Mouse (Mus musculus) activated CD4-positive, CD25-positive, alpha-beta regulatory T cell, adult 9 weeks (primary cell): Measurements from ENCODE around the gene Als2cl. TPM values are rescaled to one million over a fixed set of nuclear protein-coding genes. Genes with fewer than 3 reads are reported as not detected.

Source experiments
- polyA plus RNA-seq: library from polyadenylated mRNA; unstranded; fragments of 100-300 nt; shearing (Covaris generic); gene quantifications from one replicate; pipeline ENCODE4 v1.2.1, GENCODE M21; 2017

The Als2cl gene
- polyA plus RNA-seq: 39.7 TPM

DNA sequence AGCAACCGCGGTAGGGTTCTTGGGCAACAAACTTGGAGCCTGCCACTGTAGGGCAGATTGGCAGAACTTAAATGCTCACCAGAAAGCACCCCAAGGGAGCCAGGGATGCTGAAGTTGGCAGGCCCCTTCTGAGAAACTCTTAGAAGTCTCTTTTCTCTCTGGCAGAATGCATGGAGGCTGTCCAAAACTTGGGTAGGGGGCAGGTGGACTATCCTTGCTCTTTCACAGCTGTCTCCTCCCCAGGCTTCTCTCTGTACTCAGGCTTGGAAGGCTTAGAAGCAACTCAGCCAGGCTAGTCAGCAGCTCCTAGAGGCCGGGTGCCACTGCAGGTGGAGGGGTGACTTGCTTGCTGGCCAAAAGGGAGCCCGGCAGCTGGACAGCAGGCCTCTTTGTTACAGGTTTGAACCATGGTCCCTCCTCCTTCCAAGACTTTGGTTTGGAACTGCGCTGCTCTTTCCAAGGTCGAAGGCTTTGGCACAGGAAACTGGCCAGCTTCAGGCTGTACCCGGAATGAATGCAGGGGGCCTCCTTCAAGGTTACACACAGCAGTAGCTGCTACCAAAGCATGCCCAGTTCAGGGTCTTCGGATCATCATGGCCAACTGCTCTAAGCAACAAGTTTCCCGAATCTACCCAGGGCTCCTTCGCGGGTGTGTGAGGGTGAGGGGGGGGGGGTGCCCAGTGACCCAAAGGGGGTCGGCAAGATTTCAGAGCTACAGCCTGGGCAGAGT, at the start of gene Als2cl:
Als2cl (plus strand) TSS at position 680 of the 730 bp plus-strand sequence.

DNA sequence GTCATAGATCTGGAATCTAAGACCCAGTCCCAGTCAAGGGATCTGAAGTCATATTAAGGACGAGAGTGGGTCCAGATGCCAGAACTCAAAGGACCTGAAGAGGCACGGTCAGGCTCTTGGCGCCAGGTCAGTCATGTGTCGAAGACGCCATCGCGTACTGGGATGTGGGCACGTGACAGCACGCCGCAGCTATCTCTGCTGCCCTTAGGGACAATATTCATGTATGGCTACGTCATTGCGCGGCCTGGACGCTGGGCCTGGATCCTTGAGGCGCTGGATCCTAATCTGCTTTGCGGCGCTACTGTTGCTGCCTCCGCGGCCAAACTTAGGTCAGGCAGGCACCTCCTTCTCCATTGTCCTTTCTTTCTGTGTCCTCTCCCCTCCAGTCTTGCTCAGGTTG, 45.3 kb upstream of the Als2cl start, which contains the start of gene Prss45:
Prss45 (plus strand) TSS at position 178 of the 400 bp plus-strand sequence.

DNA sequence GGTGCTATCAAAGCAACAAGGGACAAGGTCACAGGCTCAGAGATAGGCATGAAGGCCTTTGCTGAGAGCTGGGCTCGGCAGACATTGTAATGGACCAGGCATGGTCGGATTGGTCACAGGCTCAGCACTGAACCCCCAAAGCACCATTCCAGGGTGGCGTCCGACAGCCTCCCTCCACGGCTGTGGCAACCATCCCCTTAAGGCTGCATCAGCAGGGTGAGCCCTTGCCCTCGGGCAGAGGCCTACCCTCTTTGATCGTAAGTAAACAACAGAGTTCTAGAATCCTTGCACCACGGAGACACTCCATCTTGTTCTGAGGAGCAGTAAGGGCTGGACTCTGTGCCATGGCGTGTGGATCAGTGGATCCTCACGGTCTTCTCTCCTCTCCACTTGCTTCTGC, 35.5 kb upstream of the Als2cl start, which contains the start of gene Prss46:
Prss46 (plus strand) TSS at position 301 of the 400 bp plus-strand sequence.

DNA sequence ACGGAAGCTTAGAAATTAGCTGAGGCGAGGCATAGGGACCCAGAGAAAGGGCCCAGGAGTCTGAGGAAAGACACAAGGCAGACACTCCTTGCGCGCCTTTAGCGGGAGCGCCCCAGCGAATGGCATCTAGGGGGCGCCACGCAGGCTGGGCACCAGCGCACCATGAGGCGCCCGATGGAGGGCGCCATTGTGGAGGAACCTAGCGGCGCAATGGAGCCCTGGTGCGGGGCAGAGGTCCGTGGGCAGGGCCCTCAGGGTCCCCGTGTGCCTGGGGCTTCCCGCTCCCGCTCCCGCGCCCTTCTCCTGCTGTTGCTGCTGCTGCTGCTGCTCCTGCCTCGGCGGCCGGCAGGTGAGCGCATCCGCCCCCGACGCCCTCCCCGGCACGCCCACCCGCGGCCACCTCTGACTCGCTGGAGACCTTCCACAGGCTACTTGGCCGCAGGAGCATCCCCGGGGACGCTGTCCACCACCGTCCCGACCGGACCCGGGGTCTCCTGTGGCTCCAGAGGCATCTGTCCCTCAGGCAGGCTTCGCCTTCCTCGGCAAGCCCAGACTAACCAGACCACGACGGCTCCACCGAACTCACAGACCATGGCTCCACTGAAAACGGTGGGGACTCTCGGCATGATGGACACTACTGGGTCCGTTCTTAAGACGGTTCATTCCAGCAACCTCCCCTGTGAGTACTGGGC, 21.7 kb upstream of the Als2cl start, which contains the start of gene Prss50:
Prss50 (plus strand) TSS at position 187 of the 692 bp plus-strand sequence.

DNA sequence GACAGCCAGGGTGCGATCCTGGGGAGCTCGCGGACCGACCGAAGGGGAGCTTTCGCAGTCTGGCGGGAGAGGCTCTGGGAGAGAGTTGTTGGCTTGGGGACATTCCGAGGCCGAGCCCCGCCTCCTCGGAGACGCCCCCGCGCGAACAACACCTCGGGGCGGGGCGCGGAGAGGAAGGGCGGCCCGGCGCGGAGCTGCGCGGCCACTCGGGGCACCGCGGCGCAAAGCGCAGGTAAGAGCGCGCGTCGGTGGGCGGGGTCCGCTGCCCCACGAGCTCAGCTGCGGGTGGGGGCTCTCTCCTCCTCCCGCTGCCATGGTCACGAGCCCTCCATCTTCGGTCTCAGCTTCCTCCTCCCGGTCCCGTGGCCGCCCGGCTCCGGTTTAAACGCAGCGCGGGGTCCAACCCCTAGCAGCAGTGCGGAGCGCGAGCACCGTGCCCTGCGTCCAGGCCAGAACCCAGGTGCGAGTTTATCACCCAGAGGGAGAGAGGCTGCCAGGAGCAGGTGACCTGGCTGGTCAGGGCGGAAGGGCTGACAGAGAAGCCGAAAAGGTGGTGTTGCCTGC, 410 bp downstream of the Als2cl start, which contains the start of gene Tmie:
Tmie (minus strand) TSS at position 116 of the 564 bp plus-strand sequence.

DNA sequence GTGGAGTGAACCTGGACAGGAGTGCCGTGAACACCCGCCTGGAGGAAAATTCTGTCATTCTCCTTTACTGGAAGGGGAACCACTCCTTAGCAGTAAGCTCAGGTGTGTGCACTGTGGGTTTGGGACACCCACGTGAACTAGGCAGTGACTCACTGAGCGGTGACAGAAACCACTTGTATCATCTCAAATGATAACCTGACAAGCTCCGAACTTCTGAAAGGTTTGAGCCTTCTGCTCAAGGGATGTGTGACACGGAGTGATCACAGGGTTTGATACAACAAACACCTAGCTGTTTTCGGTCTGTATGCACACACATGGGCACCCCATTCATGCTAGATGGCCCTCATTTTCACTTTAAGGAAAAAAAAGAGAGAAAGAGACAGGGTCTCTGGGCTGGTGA, 37.1 kb downstream of the Als2cl start, which contains the start of gene Fam240a:
Fam240a (minus strand) TSS at position 76 of the 400 bp plus-strand sequence.

DNA sequence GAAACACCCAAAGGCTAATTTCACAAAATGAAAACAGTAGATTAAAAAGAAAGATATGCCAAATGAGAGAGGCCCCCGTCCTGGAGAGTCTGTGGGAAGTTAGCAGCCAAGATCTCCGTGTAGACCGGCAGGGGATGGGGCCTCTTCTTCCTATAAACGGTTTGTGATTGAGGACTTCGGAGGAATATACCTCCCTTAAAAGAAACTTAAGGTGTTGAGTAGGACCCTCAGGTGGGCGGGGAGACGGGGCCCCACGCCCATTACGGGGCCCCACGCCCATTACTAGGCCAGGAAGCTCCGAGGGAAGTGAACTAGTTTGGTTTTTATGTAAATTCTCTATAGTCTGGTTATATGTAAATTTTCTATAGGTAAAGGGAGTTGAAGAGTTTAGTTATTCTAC, 66.3 kb downstream of the Als2cl start, which contains the start of gene Tdgf1:
Tdgf1 (minus strand) TSS at position 233 of the 400 bp plus-strand sequence.

Other genes starting within 250 kb of the Als2cl start
- 61.2 TPM for gene Nbeal2, start 225.7 kb upstream of the Als2cl start, polyA plus RNA-seq
- gene Ccdc12, start 223.4 kb upstream of the Als2cl start, polyA plus RNA-seq: 297 TPM
- gene Myl3, start 138.0 kb upstream of the Als2cl start, polyA plus RNA-seq: not detected
- gene Pth1r, start 132.7 kb upstream of the Als2cl start, polyA plus RNA-seq: not detected
- not detected for gene Prss42, start 81.7 kb upstream of the Als2cl start, polyA plus RNA-seq
- gene Prss44, start 65.9 kb upstream of the Als2cl start, polyA plus RNA-seq: not detected
- gene Prss43, start 53.2 kb upstream of the Als2cl start, polyA plus RNA-seq: not detected
- not detected for gene Prss45, start 45.3 kb upstream of the Als2cl start, polyA plus RNA-seq
- not detected for gene Prss46, start 35.4 kb upstream of the Als2cl start, polyA plus RNA-seq
- 0.32 TPM for gene Prss50, start 21.9 kb upstream of the Als2cl start, polyA plus RNA-seq
- 2.4 TPM for gene Tmie, start 243 bp downstream of the Als2cl start, polyA plus RNA-seq
- gene Fam240a, start 37.0 kb downstream of the Als2cl start, polyA plus RNA-seq: not detected
- 2.8 TPM for gene Tdgf1, start 66.3 kb downstream of the Als2cl start, polyA plus RNA-seq
- gene Lrrc2, start 71.7 kb downstream of the Als2cl start, polyA plus RNA-seq: 0.15 TPM
- not detected for gene Rtp3, start 110.7 kb downstream of the Als2cl start, polyA plus RNA-seq
- gene Ltf, start 139.4 kb downstream of the Als2cl start, polyA plus RNA-seq: not detected
- 20.9 TPM for gene Ccrl2, start 177.6 kb downstream of the Als2cl start, polyA plus RNA-seq
- 8.3 TPM for gene Lrrfip2, start 237.7 kb downstream of the Als2cl start, polyA plus RNA-seq